Mouse (Mus musculus): Measurements from ENCODE around the gene Fancg. TPM values are rescaled to one million over a fixed set of nuclear protein-coding genes. Genes with fewer than 3 reads are reported as not detected.

Fancg gene
- polyA plus RNA-seq, 1 experiment from 2014 or later = 12.9 TPM

GRCm38 (mm10) chr4:42959382-42959781 lies 50.9 kb downstream of the Fancg start:
- WGBS = 59% methylated on average over 4 of the region's 4 CpGs
- Histone ChIP-seq H3K9me3 (replicated peaks; ENCODE audit: control insufficient read depth, low read length) (0 out of 2 replicates have a peak, but pooled peaks cover 2% of the 10 kb centered on the region), H3K4me2 (ENCODE audit: low read depth, low read length) (no peak overlapping the region), H3K27me3 (ENCODE audit: control insufficient read depth, insufficient read depth, low read length) (no peaks in the 10 kb centered on the region), H3K4me3 (ENCODE audit: low read length) (no peak overlapping the region), H3K4me1 (ENCODE audit: control insufficient read depth, insufficient read depth, low read length) (peaks cover 28% of the 10 kb centered on the region), H3K27ac (ENCODE audit: low read length) (peak overlapping the region; percentile 94), H3K9ac (ENCODE audit: low read length) (peak overlapping the region; percentile 65), H3K36me3 (ENCODE audit: control insufficient read depth, insufficient read depth) (peaks cover 9% of the 10 kb centered on the region)
- ATAC-seq (replicated peaks; ENCODE audit: extremely low read depth, insufficient read depth, low FRiP score) = no peak

GRCm38 (mm10) chr4:42958942-42959341 lies 51.4 kb downstream of the Fancg start:
- H3K4me2 ChIP-seq (ENCODE audit: low read depth, low read length) = 0 out of 2 replicates have a peak overlapping the region, but pooled peaks have one; percentile 15
- 29% methylated on average over 8 of the region's 8 CpGs for WGBS
- peaks cover 9% of the 10 kb centered on the region for H3K36me3 ChIP-seq (ENCODE audit: control insufficient read depth, insufficient read depth)
- peak overlapping the region; percentile 94 for H3K27ac ChIP-seq (ENCODE audit: low read length)
- H3K4me1 ChIP-seq (ENCODE audit: control insufficient read depth, insufficient read depth, low read length) = peaks cover 29% of the 10 kb centered on the region
- no peaks in the 10 kb centered on the region for H3K27me3 ChIP-seq (ENCODE audit: control insufficient read depth, insufficient read depth, low read length)
- ATAC-seq (replicated peaks; ENCODE audit: extremely low read depth, insufficient read depth, low FRiP score) = peak; percentile 61
- no peak overlapping the region for H3K4me3 ChIP-seq (ENCODE audit: low read length)
- peak overlapping the region; percentile 65 for H3K9ac ChIP-seq (ENCODE audit: low read length)
- H3K9me3 ChIP-seq (replicated peaks; ENCODE audit: control insufficient read depth, low read length) = 0 out of 2 replicates have a peak, but pooled peaks cover 2% of the 10 kb centered on the region

GRCm38 (mm10) chr4:42957979-42958378 lies 52.3 kb downstream of the Fancg start:
- H3K27ac ChIP-seq (ENCODE audit: low read length) = peak overlapping the region; percentile 94
- 65% methylated on average over 8 of the region's 8 CpGs for WGBS
- peaks cover 9% of the 10 kb centered on the region for H3K36me3 ChIP-seq (ENCODE audit: control insufficient read depth, insufficient read depth)
- no peak overlapping the region for H3K4me3 ChIP-seq (ENCODE audit: low read length)
- H3K9ac ChIP-seq (ENCODE audit: low read length) = peak overlapping the region; percentile 63
- ATAC-seq (replicated peaks; ENCODE audit: extremely low read depth, insufficient read depth, low FRiP score) = no peak
- H3K9me3 ChIP-seq (replicated peaks; ENCODE audit: control insufficient read depth, low read length) = no peaks in the 10 kb centered on the region
- H3K4me2 ChIP-seq (ENCODE audit: low read depth, low read length) = no peak overlapping the region
- no peaks in the 10 kb centered on the region for H3K27me3 ChIP-seq (ENCODE audit: control insufficient read depth, insufficient read depth, low read length)
- peaks cover 34% of the 10 kb centered on the region for H3K4me1 ChIP-seq (ENCODE audit: control insufficient read depth, insufficient read depth, low read length)

- peaks cover 9% of the 10 kb centered on the region for H3K36me3 ChIP-seq (ENCODE audit: control insufficient read depth, insufficient read depth)
- H3K4me3 ChIP-seq (ENCODE audit: low read length) = no peak overlapping the region
- H3K27ac ChIP-seq (ENCODE audit: low read length) = peak overlapping the region; percentile 94; the same call in 1 of the 2 replicates
- no peaks in the 10 kb centered on the region for H3K27me3 ChIP-seq (ENCODE audit: control insufficient read depth, insufficient read depth, low read length)
- no peak overlapping the region for H3K4me2 ChIP-seq (ENCODE audit: low read depth, low read length)
- 78% methylated on average over 11 of the region's 11 CpGs for WGBS
- H3K9me3 ChIP-seq (replicated peaks; ENCODE audit: control insufficient read depth, low read length) = no peaks in the 10 kb centered on the region
- H3K4me1 ChIP-seq (ENCODE audit: control insufficient read depth, insufficient read depth, low read length) = peaks cover 40% of the 10 kb centered on the region
- peak overlapping the region; percentile 5 for H3K9ac ChIP-seq (ENCODE audit: low read length)
- no peak for ATAC-seq (replicated peaks; ENCODE audit: extremely low read depth, insufficient read depth, low FRiP score)
These were observed 53.0 kb downstream of the Fancg start for GRCm38 (mm10) chr4:42957306-42957705.

- no peak overlapping the region for H3K4me2 ChIP-seq (ENCODE audit: low read depth, low read length)
- H3K27me3 ChIP-seq (ENCODE audit: control insufficient read depth, insufficient read depth, low read length) = no peaks in the 10 kb centered on the region
- H3K36me3 ChIP-seq (ENCODE audit: control insufficient read depth, insufficient read depth) = peaks cover 9% of the 10 kb centered on the region
- ATAC-seq (replicated peaks; ENCODE audit: extremely low read depth, insufficient read depth, low FRiP score) = no peak
- no peak overlapping the region for H3K27ac ChIP-seq (ENCODE audit: low read length)
- peaks cover 48% of the 10 kb centered on the region for H3K4me1 ChIP-seq (ENCODE audit: control insufficient read depth, insufficient read depth, low read length)
- WGBS = 94% methylated on average over 17 of the region's 17 CpGs
- H3K9me3 ChIP-seq (replicated peaks; ENCODE audit: control insufficient read depth, low read length) = no peaks in the 10 kb centered on the region
- H3K9ac ChIP-seq (ENCODE audit: low read length) = no peak overlapping the region
- H3K4me3 ChIP-seq (ENCODE audit: low read length) = no peak overlapping the region
These were observed 53.7 kb downstream of the Fancg start for GRCm38 (mm10) chr4:42956581-42956980.

GRCm38 (mm10) chr4:42955200-42955599 lies 55.1 kb downstream of the Fancg start:
- Histone ChIP-seq H3K36me3 (ENCODE audit: control insufficient read depth, insufficient read depth) (peaks cover 9% of the 10 kb centered on the region), H3K4me2 (ENCODE audit: low read depth, low read length) (no peak overlapping the region), H3K9me3 (replicated peaks; ENCODE audit: control insufficient read depth, low read length) (no peaks in the 10 kb centered on the region), H3K4me1 (ENCODE audit: control insufficient read depth, insufficient read depth, low read length) (peaks cover 58% of the 10 kb centered on the region), H3K27ac (ENCODE audit: low read length) (peak overlapping the region; percentile 16; the same call in 1 of the 2 replicates), H3K9ac (ENCODE audit: low read length) (no peak overlapping the region), H3K27me3 (ENCODE audit: control insufficient read depth, insufficient read depth, low read length) (no peaks in the 10 kb centered on the region), H3K4me3 (ENCODE audit: low read length) (no peak overlapping the region)
- whole genome bisulfite sequencing = 89% methylated on average over 3 of the region's 3 CpGs
- ATAC-seq (replicated peaks; ENCODE audit: extremely low read depth, insufficient read depth, low FRiP score) = no peak

- H3K9ac ChIP-seq (ENCODE audit: low read length) = peak overlapping the region; percentile 67
- no peaks in the 10 kb centered on the region for H3K27me3 ChIP-seq (ENCODE audit: control insufficient read depth, insufficient read depth, low read length)
- no peak for ATAC-seq (replicated peaks; ENCODE audit: extremely low read depth, insufficient read depth, low FRiP score)
- WGBS = 12% methylated on average over 10 of the region's 10 CpGs
- H3K36me3 ChIP-seq (ENCODE audit: control insufficient read depth, insufficient read depth) = peaks cover 9% of the 10 kb centered on the region
- peak overlapping the region; percentile 98 for H3K27ac ChIP-seq (ENCODE audit: low read length)
- no peaks in the 10 kb centered on the region for H3K9me3 ChIP-seq (replicated peaks; ENCODE audit: control insufficient read depth, low read length)
- peaks cover 50% of the 10 kb centered on the region for H3K4me1 ChIP-seq (ENCODE audit: control insufficient read depth, insufficient read depth, low read length)
- no peak overlapping the region; the same call in 1 of the 2 replicates for H3K4me3 ChIP-seq (ENCODE audit: low read length)
- H3K4me2 ChIP-seq (ENCODE audit: low read depth, low read length) = peak overlapping the region; percentile 33; the same call in 1 of the 2 replicates
These were observed 56.0 kb downstream of the Fancg start for GRCm38 (mm10) chr4:42954297-42954696.

- no peaks in the 10 kb centered on the region for H3K27me3 ChIP-seq (ENCODE audit: control insufficient read depth, insufficient read depth, low read length)
- peak overlapping the region; percentile 98 for H3K27ac ChIP-seq (ENCODE audit: low read length)
- peak overlapping the region; percentile 99 for H3K9ac ChIP-seq (ENCODE audit: low read length)
- peak overlapping the region; percentile 27; the same call in 1 of the 2 replicates for H3K4me3 ChIP-seq (ENCODE audit: low read length)
- 23% methylated on average over 10 of the region's 10 CpGs for WGBS
- no peaks in the 10 kb centered on the region for H3K9me3 ChIP-seq (replicated peaks; ENCODE audit: control insufficient read depth, low read length)
- peaks cover 50% of the 10 kb centered on the region for H3K4me1 ChIP-seq (ENCODE audit: control insufficient read depth, insufficient read depth, low read length)
- H3K4me2 ChIP-seq (ENCODE audit: low read depth, low read length) = peak overlapping the region; percentile 73
- ATAC-seq (replicated peaks; ENCODE audit: extremely low read depth, insufficient read depth, low FRiP score) = peak; percentile 71
- peaks cover 9% of the 10 kb centered on the region for H3K36me3 ChIP-seq (ENCODE audit: control insufficient read depth, insufficient read depth)
These were observed 56.7 kb downstream of the Fancg start for GRCm38 (mm10) chr4:42953435-42954094.

GRCm38 (mm10) chr4:42952563-42952962 lies 57.7 kb downstream of the Fancg start:
- peak overlapping the region; percentile 98 for H3K27ac ChIP-seq (ENCODE audit: low read length)
- no peaks in the 10 kb centered on the region; the same call in 1 of the 2 replicates for H3K27me3 ChIP-seq (ENCODE audit: control insufficient read depth, insufficient read depth, low read length)
- H3K4me1 ChIP-seq (ENCODE audit: control insufficient read depth, insufficient read depth, low read length) = peaks cover 44% of the 10 kb centered on the region
- H3K36me3 ChIP-seq (ENCODE audit: control insufficient read depth, insufficient read depth) = peaks cover 9% of the 10 kb centered on the region
- H3K9ac ChIP-seq (ENCODE audit: low read length) = peak overlapping the region; percentile 99
- no peak overlapping the region for H3K4me3 ChIP-seq (ENCODE audit: low read length)
- H3K4me2 ChIP-seq (ENCODE audit: low read depth, low read length) = peak overlapping the region; percentile 73
- ATAC-seq (replicated peaks; ENCODE audit: extremely low read depth, insufficient read depth, low FRiP score) = no peak
- H3K9me3 ChIP-seq (replicated peaks; ENCODE audit: control insufficient read depth, low read length) = no peaks in the 10 kb centered on the region
- 77% methylated on average over 7 of the region's 7 CpGs for WGBS

Data from heart, embryonic 16.5 days (tissue).